Mouse (Mus musculus): ENCODE measurements around the gene Arhgap15. TPM values are rescaled to one million over a fixed set of nuclear protein-coding genes. Genes with fewer than 3 reads are reported as not detected.

Arhgap15 gene
- polyA plus RNA-seq, 1 experiment from 2014 or later, result 1.9 TPM

DNA sequence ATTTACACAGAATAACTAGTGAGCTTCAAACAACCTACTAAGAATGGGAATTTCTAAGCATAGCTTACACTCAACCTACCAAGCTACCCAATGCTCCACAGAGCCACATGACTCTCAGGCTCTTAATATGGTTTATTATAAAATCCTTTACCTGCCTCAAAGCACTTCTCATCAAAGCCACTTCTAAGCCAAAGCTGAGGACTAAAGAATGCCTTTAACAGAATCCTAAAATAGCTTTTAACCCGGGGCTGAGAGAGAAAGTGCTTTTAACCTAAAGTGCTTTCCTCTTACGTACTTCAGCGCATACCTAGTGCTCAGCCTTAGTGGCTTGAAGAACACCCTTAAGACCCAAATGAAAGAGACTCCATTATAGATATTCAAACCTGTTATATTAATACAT, 380.9 kb downstream of the Arhgap15 start:
- no peaks in the 10 kb centered on the region for H3K9me3 ChIP-seq (ENCODE audit: control insufficient read depth, low read length)
- no peak overlapping the region for H3K4me2 ChIP-seq (ENCODE audit: low read length)
- no peaks in the 10 kb centered on the region for H3K27me3 ChIP-seq (ENCODE audit: control insufficient read depth, insufficient read depth, low read length)
- no peak for ATAC-seq (ENCODE audit: low FRiP score, low TSS enrichment)
- H3K4me3 ChIP-seq (replicated peaks; ENCODE audit: low read depth, low read length), result no peak overlapping the region
- no peak overlapping the region for H3K27ac ChIP-seq (replicated peaks; ENCODE audit: low read depth, low read length)
- no peak for DNase-seq
- 78% methylated on average over 3 of the region's 3 CpGs for WGBS
- no peaks in the 10 kb centered on the region for H3K36me3 ChIP-seq (ENCODE audit: control insufficient read depth, insufficient read depth, low read length)
- no peaks in the 10 kb centered on the region for H3K4me1 ChIP-seq (ENCODE audit: control insufficient read depth, insufficient read depth, low read length)
- H3K9ac ChIP-seq (replicated peaks; ENCODE audit: low read length), result no peak overlapping the region

DNA sequence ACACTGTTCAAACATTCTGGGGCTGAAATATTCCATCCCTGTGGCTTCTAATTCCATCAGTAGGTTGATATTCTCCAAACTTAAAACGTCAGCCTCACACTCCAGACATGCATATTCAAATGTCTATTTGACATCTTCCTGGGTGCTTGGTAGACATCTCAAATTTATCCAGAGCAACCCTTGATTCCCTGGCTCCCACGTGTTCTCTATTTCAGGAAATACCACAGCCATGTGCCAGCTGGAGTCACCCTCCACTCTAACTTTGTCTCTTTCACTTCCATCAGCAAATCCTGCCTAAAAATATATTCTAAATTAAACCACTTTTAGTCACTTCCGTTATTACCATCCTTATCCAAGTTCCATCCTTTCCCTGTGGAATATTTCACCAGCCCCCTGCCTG, 382.6 kb downstream of the Arhgap15 start:
- H3K9me3 ChIP-seq (ENCODE audit: control insufficient read depth, low read length), result no peaks in the 10 kb centered on the region

DNA sequence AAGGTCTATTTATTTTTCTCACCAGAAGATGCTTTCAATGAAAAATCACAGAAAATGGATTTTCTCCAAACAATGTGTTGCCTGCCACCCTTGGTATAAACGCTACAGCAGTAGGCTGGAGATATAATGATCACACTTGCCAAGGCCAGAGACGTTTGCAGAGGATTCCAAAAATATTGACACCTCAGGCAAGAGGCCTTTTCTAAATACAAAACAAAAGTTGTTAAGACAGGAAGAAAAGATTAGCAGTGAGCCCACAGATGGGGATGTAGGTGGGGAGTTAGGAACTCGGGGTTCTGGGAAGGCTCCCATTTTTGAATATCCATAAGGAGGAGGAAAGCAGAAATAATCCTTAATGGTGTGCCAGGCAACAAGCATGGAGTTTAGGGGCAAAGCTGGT, 386.2 kb downstream of the Arhgap15 start:
- no peak overlapping the region for H3K4me3 ChIP-seq (replicated peaks; ENCODE audit: low read depth, low read length)
- H3K9me3 ChIP-seq (ENCODE audit: control insufficient read depth, low read length), result no peaks in the 10 kb centered on the region
- no peak overlapping the region for H3K9ac ChIP-seq (replicated peaks; ENCODE audit: low read length)
- H3K4me2 ChIP-seq (ENCODE audit: low read length), result no peak overlapping the region
- ATAC-seq (ENCODE audit: low FRiP score, low TSS enrichment), result no peak
- H3K27ac ChIP-seq (replicated peaks; ENCODE audit: low read depth, low read length), result no peak overlapping the region
- no peaks in the 10 kb centered on the region for H3K4me1 ChIP-seq (ENCODE audit: control insufficient read depth, insufficient read depth, low read length)
- DNase-seq, result no peak
- no peaks in the 10 kb centered on the region for H3K36me3 ChIP-seq (ENCODE audit: control insufficient read depth, insufficient read depth, low read length)
- H3K27me3 ChIP-seq (ENCODE audit: control insufficient read depth, insufficient read depth, low read length), result no peaks in the 10 kb centered on the region
- 86% methylated on average over 3 of the region's 3 CpGs for WGBS

More for the DNA sequence above, 382.6 kb downstream of the Arhgap15 start:
- Histone ChIP-seq H3K27me3 (ENCODE audit: control insufficient read depth, insufficient read depth, low read length) (no peaks in the 10 kb centered on the region), H3K27ac (replicated peaks; ENCODE audit: low read depth, low read length) (no peak overlapping the region), H3K4me1 (ENCODE audit: control insufficient read depth, insufficient read depth, low read length) (no peaks in the 10 kb centered on the region), H3K4me2 (ENCODE audit: low read length) (no peak overlapping the region), H3K4me3 (replicated peaks; ENCODE audit: low read depth, low read length) (no peak overlapping the region), H3K36me3 (ENCODE audit: control insufficient read depth, insufficient read depth, low read length) (no peaks in the 10 kb centered on the region), H3K9ac (replicated peaks; ENCODE audit: low read length) (no peak overlapping the region)
- 85% methylated on average over 3 of the region's 3 CpGs for WGBS
- DNase-seq, result no peak
- ATAC-seq (ENCODE audit: low FRiP score, low TSS enrichment), result no peak

DNA sequence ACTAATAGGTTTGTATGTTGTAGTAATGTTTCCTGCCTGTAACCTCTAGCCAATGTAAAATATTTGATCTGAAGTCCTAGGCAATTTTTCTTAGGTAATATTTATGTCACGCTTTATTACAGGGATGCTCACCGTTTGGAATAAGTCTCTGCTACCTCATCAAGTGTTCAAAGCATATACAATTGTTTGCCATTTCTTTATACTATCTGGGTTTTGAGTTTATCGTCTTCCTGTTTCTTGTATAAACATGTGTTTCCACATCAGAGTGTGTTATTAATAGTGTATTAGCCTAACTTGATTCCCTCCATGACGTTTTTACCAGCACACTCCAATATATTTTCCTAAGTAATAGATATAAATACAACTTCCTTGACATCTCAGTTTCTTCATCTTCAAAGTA, 391.8 kb downstream of the Arhgap15 start:
- Histone ChIP-seq H3K9me3 (ENCODE audit: control insufficient read depth, low read length) (no peaks in the 10 kb centered on the region), H3K4me1 (ENCODE audit: control insufficient read depth, insufficient read depth, low read length) (no peaks in the 10 kb centered on the region), H3K27ac (replicated peaks; ENCODE audit: low read depth, low read length) (no peak overlapping the region), H3K4me2 (ENCODE audit: low read length) (no peak overlapping the region), H3K36me3 (ENCODE audit: control insufficient read depth, insufficient read depth, low read length) (no peaks in the 10 kb centered on the region), H3K27me3 (ENCODE audit: control insufficient read depth, insufficient read depth, low read length) (no peaks in the 10 kb centered on the region), H3K4me3 (replicated peaks; ENCODE audit: low read depth, low read length) (no peak overlapping the region), H3K9ac (replicated peaks; ENCODE audit: low read length) (no peak overlapping the region)
- ATAC-seq (ENCODE audit: low FRiP score, low TSS enrichment), result no peak
- WGBS, result 94% methylated on average over 4 of the region's 4 CpGs
- DNase-seq, result no peak

DNA sequence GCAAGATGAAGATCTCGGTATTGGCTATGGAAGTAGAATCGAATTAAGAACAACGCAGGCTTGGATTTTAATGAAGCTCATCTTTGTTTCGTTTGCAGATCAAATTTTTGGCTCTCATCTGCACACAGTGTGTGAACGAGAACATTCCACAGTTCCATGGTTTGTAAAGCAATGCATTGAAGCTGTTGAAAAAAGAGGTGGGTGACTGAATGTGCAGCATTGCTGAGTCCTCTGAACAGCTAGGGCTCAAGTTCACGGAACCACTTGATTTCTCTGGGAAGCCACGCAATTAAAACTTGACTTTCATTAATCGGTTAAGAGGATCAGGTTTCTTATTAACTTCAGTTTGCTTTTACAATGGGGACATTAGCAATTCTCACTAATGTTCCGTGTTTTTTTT, 393.5 kb downstream of the Arhgap15 start:
- 86% methylated on average over 9 of the region's 9 CpGs for WGBS
- DNase-seq (no peak), ATAC-seq (ENCODE audit: low FRiP score, low TSS enrichment) (no peak)
- H3K27ac ChIP-seq (replicated peaks; ENCODE audit: low read depth, low read length), result no peak overlapping the region
- H3K27me3 ChIP-seq (ENCODE audit: control insufficient read depth, insufficient read depth, low read length), result no peaks in the 10 kb centered on the region
- H3K4me2 ChIP-seq (ENCODE audit: low read length), result no peak overlapping the region
- H3K9ac ChIP-seq (replicated peaks; ENCODE audit: low read length), result no peak overlapping the region
- no peak overlapping the region for H3K4me3 ChIP-seq (replicated peaks; ENCODE audit: low read depth, low read length)
- H3K4me1 ChIP-seq (ENCODE audit: control insufficient read depth, insufficient read depth, low read length), result no peaks in the 10 kb centered on the region
- H3K9me3 ChIP-seq (ENCODE audit: control insufficient read depth, low read length), result no peaks in the 10 kb centered on the region
- no peaks in the 10 kb centered on the region for H3K36me3 ChIP-seq (ENCODE audit: control insufficient read depth, insufficient read depth, low read length)

DNA sequence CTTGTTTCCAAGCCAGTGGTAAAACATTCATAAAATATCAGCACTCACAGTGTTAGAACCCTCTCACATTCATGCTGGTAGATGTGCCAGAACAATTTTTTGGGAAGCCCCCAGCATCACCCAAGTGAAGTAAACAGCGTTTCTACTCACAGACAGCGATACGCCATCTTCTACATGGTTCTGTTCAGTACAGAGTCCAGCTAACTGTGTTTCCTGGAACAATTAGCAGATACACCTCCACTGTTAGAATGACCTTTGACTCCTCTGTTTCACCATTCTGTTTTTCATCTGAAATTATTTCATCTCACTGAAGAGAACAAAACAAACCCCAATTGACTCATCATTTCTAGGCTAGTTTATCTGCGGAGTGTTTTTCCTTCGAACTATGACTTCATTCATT, 394.0 kb downstream of the Arhgap15 start:
- H3K36me3 ChIP-seq (ENCODE audit: control insufficient read depth, insufficient read depth, low read length), result no peaks in the 10 kb centered on the region
- H3K9ac ChIP-seq (replicated peaks; ENCODE audit: low read length), result no peak overlapping the region
- no peaks in the 10 kb centered on the region for H3K27me3 ChIP-seq (ENCODE audit: control insufficient read depth, insufficient read depth, low read length)
- no peak for ATAC-seq (ENCODE audit: low FRiP score, low TSS enrichment)
- H3K4me2 ChIP-seq (ENCODE audit: low read length), result no peak overlapping the region
- no peak overlapping the region for H3K4me3 ChIP-seq (replicated peaks; ENCODE audit: low read depth, low read length)
- no peaks in the 10 kb centered on the region for H3K4me1 ChIP-seq (ENCODE audit: control insufficient read depth, insufficient read depth, low read length)
- no peak overlapping the region for H3K27ac ChIP-seq (replicated peaks; ENCODE audit: low read depth, low read length)
- H3K9me3 ChIP-seq (ENCODE audit: control insufficient read depth, low read length), result no peaks in the 10 kb centered on the region
- 95% methylated on average over 5 of the region's 5 CpGs for WGBS
- no peak for DNase-seq

DNA sequence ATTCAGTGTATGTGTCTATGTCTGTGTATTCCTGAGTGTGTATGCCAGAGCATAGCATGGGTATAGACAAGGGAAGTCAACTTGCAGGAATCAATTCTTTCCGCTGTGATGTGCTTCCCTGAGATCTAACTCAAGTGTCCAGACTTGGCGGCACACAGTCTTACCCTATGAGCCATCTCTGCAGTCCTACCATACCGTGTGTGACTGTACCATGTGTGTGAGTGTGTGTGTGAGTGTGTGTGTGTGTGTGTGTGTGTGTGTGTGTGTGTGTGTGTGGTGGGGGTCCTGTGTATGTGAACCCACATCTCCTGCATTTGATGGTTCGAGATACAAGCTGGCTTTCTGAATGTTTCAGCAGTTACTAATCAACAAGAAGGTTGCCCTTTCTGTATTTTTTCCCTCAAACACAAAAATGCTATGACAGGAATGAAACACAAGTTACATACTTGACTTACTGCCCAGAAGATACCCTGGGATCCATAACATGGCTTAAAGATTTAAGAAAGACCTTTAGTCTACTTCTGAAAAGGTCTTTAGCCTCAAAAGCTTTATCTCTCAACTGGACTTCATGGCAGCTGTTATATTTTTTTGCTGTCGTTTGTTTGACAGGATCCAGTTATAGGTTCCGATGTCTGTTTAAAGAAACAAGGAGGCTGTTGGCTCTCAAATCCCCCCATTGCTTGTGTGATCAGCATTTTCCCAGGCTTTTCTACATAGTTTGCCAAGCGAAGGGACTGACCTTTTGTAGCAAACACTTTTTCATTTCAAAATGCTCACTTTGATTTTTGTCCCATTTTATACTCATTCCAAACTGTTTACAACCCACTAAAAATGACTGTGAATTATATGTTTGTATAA, 397.7 kb downstream of the Arhgap15 start:
- no peak for ATAC-seq (ENCODE audit: low FRiP score, low TSS enrichment)
- no peaks in the 10 kb centered on the region for H3K27me3 ChIP-seq (ENCODE audit: control insufficient read depth, insufficient read depth, low read length)
- H3K4me1 ChIP-seq (ENCODE audit: control insufficient read depth, insufficient read depth, low read length), result no peaks in the 10 kb centered on the region
- H3K4me3 ChIP-seq (replicated peaks; ENCODE audit: low read depth, low read length), result no peak overlapping the region
- no peaks in the 10 kb centered on the region for H3K9me3 ChIP-seq (ENCODE audit: control insufficient read depth, low read length)
- no peak overlapping the region for H3K9ac ChIP-seq (replicated peaks; ENCODE audit: low read length)
- no peaks in the 10 kb centered on the region for H3K36me3 ChIP-seq (ENCODE audit: control insufficient read depth, insufficient read depth, low read length)
- 92% methylated on average over 7 of the region's 7 CpGs for WGBS
- H3K4me2 ChIP-seq (ENCODE audit: low read length), result no peak overlapping the region
- DNase-seq, result no peak
- H3K27ac ChIP-seq (replicated peaks; ENCODE audit: low read depth, low read length), result no peak overlapping the region

DNA sequence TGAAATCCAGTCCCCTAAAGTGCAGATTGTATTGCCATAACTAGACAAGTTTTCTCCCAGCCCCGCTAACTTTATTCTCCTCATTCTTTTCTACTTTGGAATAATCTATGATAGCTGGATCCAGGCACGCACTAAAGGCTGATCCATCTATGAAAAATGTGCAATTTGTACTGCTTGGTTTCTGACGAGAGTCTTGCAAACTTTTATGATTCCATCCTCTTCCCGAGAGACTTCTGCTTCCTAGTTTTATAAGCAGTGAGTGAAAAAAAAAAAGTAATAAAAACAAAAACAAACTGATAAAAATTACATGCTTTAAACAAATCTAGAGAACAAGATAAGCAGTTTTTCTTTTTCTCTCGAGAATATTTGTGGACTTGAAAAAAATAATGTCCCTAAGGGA, 398.9 kb downstream of the Arhgap15 start:
- no peaks in the 10 kb centered on the region for H3K4me1 ChIP-seq (ENCODE audit: control insufficient read depth, insufficient read depth, low read length)
- no peak overlapping the region for H3K27ac ChIP-seq (replicated peaks; ENCODE audit: low read depth, low read length)
- DNase-seq (no peak), ATAC-seq (ENCODE audit: low FRiP score, low TSS enrichment) (no peak)
- H3K4me3 ChIP-seq (replicated peaks; ENCODE audit: low read depth, low read length), result no peak overlapping the region
- no peaks in the 10 kb centered on the region for H3K9me3 ChIP-seq (ENCODE audit: control insufficient read depth, low read length)
- H3K36me3 ChIP-seq (ENCODE audit: control insufficient read depth, insufficient read depth, low read length), result no peaks in the 10 kb centered on the region
- H3K9ac ChIP-seq (replicated peaks; ENCODE audit: low read length), result no peak overlapping the region
- H3K27me3 ChIP-seq (ENCODE audit: control insufficient read depth, insufficient read depth, low read length), result no peaks in the 10 kb centered on the region
- no peak overlapping the region for H3K4me2 ChIP-seq (ENCODE audit: low read length)
- WGBS, result 85% methylated on average over 5 of the region's 5 CpGs

DNA sequence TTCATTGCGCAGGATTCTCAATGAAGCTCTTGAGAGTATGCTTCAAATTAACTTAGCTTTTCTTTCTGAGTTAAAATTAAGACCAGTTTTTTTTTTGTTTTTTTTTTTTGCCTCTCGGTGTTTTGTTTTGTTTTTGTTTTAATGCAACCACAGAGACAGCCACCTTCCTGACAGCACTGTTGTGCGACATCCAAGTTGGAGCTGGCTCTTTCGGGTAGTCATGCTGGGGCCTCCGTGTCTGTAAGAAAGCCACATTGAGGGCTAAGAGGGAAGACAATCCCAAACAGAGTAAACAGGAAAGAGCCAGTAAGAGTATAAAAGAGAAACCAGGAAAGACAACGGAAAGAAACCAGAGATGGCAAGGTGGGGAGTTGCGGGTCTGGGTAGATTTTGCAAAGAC, 399.3 kb downstream of the Arhgap15 start:
- no peak overlapping the region for H3K27ac ChIP-seq (replicated peaks; ENCODE audit: low read depth, low read length)
- no peaks in the 10 kb centered on the region for H3K9me3 ChIP-seq (ENCODE audit: control insufficient read depth, low read length)
- DNase-seq, result no peak
- ATAC-seq (ENCODE audit: low FRiP score, low TSS enrichment), result no peak
- H3K36me3 ChIP-seq (ENCODE audit: control insufficient read depth, insufficient read depth, low read length), result no peaks in the 10 kb centered on the region
- no peak overlapping the region for H3K4me2 ChIP-seq (ENCODE audit: low read length)
- H3K9ac ChIP-seq (replicated peaks; ENCODE audit: low read length), result no peak overlapping the region
- no peaks in the 10 kb centered on the region for H3K27me3 ChIP-seq (ENCODE audit: control insufficient read depth, insufficient read depth, low read length)
- no peaks in the 10 kb centered on the region for H3K4me1 ChIP-seq (ENCODE audit: control insufficient read depth, insufficient read depth, low read length)
- H3K4me3 ChIP-seq (replicated peaks; ENCODE audit: low read depth, low read length), result no peak overlapping the region
- WGBS, result 52% methylated on average over 7 of the region's 7 CpGs

Measured in midbrain, embryonic 14.5 days (tissue).